Mouse (Mus musculus) liver, embryonic 14.5 days (tissue): ENCODE results near the gene Rdh8. TPM values are rescaled to one million over a fixed set of nuclear protein-coding genes. Genes with fewer than 3 reads are reported as not detected.

Experiments
- ATAC-seq: fragments of 200-750 bp; cut with Nextera tagmentation; 2 replicates; pipeline ENCODE4 v1.8.0; 2017; ENCODE audit warnings: moderate number of reproducible peaks, mild to moderate bottlenecking, moderate library complexity; ENCODE audit not compliant: insufficient read depth
- DNase-seq, 3 experiments: peaks; one replicate each; pipeline ENCODE4 v3.0.0-alpha.2; 2012 to 2013; ENCODE audit warnings: low read depth in 3 of 3, low spot score in 3 of 3
- H3K27ac ChIP-seq: fragments of 300-500 bp; sonication (generic); 2 replicates; pipeline ENCODE4 v1.5.1; 2014; ENCODE audit warnings: moderate library complexity, mild to moderate bottlenecking, control low read depth, inconsistent platforms
- H3K27me3 ChIP-seq: fragments of 300-500 bp; sonication (generic); 2 replicates; pipeline ENCODE4 v1.6.1; 2014; ENCODE audit warnings: mild to moderate bottlenecking, low read length, moderate library complexity; ENCODE audit not compliant: control insufficient read depth, insufficient read depth
- H3K36me3 ChIP-seq: fragments of 300-500 bp; sonication (generic); replicated peaks from 2 replicates; pipeline ENCODE4 v1.6.1; 2014; ENCODE audit warnings: low read depth; ENCODE audit not compliant: control insufficient read depth, insufficient read depth
- H3K4me1 ChIP-seq, 2 experiments: fragments of 200-500 bp in 1 of 2; fragments of 300-500 bp in 1 of 2; sonication (generic) in 1 of 2; replicated peaks; 2 replicates each; pipeline ENCODE4 v1.6.1; 2012 to 2014; ENCODE audit warnings: antibody characterized with exemption in 1 of 2, inconsistent platforms in 1 of 2, low read length in 1 of 2; ENCODE audit not compliant: control insufficient read depth in 2 of 2, insufficient read depth in 2 of 2
- H3K4me2 ChIP-seq: fragments of 300-500 bp; sonication (generic); 2 replicates; pipeline ENCODE4 v1.6.1; 2014; ENCODE audit warnings: low read depth, mild to moderate bottlenecking, control low read depth, moderate library complexity
- H3K4me3 ChIP-seq, 2 experiments: fragments of 200-500 bp in 1 of 2; fragments of 300-500 bp in 1 of 2; sonication (generic) in 1 of 2; 2 replicates each; pipeline ENCODE4 v1.5.1; 2012 to 2014; ENCODE audit warnings: low read depth in 2 of 2, low read length in 2 of 2, mild to moderate bottlenecking in 2 of 2, control low read depth in 1 of 2, inconsistent platforms in 1 of 2, moderate library complexity in 1 of 2; ENCODE audit not compliant: insufficient read depth in 1 of 2
- H3K9ac ChIP-seq: fragments of 300-500 bp; sonication (generic); replicated peaks from 2 replicates; pipeline ENCODE4 v1.6.1; 2014; ENCODE audit warnings: mild to moderate bottlenecking, control low read depth, moderate library complexity
- H3K9me3 ChIP-seq: fragments of 300-500 bp; sonication (generic); 2 replicates; pipeline ENCODE4 v1.6.1; 2016; ENCODE audit warnings: low read length, mixed read lengths; ENCODE audit not compliant: control insufficient read depth
- CTCF ChIP-seq: IDR thresholded peaks from 2 replicates; pipeline ENCODE4 v1.5.1; 2016; ENCODE audit warnings: antibody characterized with exemption, low read depth, control low read depth
- EP300 ChIP-seq: IDR thresholded peaks from 2 replicates; pipeline ENCODE4 v1.6.1; 2016; ENCODE audit warnings: antibody characterized with exemption, low read depth
- WGBS: fragments of 180-500 bp; shearing (Covaris S2); extraction: QIAGEN DNeasy Blood & Tissue Kit; methylation state at CpG from one replicate; pipeline ENCODE4 v1.1.7; 2014; ENCODE audit not compliant: insufficient replicate concordance; 5-methylcytosine and 5-hydroxymethylcytosine counted together
- polyA plus RNA-seq, 2 experiments: library from polyadenylated mRNA; depleted of rRNA in 1 of 2; stranded (reverse) in 1 of 2; unstranded in 1 of 2; fragments of >200 nt; fragmentation: Nextera tagmentation in 1 of 2; extraction: Ambion mirVana in 1 of 2; gene quantifications; 2 replicates each; pipeline versions ENCODE4 v1.2.1 to v1.2.3; 2012 to 2014

The Rdh8 gene
- polyA plus RNA-seq, 2 experiments = not detected

DNA sequence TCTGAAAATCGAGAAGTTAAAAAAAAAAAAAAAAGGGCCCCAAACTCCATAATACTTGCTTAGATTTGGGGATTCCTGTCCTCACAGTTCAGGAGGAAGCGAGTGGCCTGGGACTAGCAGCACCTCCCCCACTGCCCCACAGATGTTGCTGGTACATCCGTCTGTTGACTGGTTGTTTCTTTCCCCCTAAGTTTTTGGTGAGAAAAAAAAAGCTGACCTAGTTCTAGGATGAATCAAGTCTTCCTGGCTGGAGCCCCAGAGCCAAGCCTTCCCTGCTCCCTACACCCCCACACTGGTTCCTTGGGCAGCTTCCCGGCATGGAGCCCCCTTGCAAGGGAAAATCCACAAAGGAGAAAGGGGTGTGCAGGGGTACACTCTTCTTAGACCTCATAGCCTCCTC lies 8.0 kb upstream of the Rdh8 start:
- ATAC-seq (no peak), DNase-seq (no peak)
- Histone ChIP-seq H3K4me1 (no peaks in the 10 kb centered on the region), H3K9ac (no peak overlapping the region), H3K9me3 (no peaks in the 10 kb centered on the region), H3K36me3 (no peaks in the 10 kb centered on the region), H3K27me3 (no peaks in the 10 kb centered on the region; the same call in 1 of the 2 replicates), H3K4me3 (no peak overlapping the region), H3K27ac (no peak overlapping the region), H3K4me2 (no peak overlapping the region)
- WGBS = 25% methylated on average over 4 of the region's 4 CpGs
- no peak for TF ChIP-seq CTCF
- no peak for TF ChIP-seq EP300

GRCm38 (mm10) chr9:20810773-20811172 lies 7.5 kb upstream of the Rdh8 start:
- no peaks in the 10 kb centered on the region for H3K36me3 ChIP-seq
- H3K27me3 ChIP-seq = no peaks in the 10 kb centered on the region; the same call in 1 of the 2 replicates
- WGBS = 55% methylated on average over 1 of the region's 1 CpGs
- no peak overlapping the region for H3K9ac ChIP-seq
- no peaks in the 10 kb centered on the region for H3K4me1 ChIP-seq
- DNase-seq (no peak), ATAC-seq (no peak)
- H3K27ac ChIP-seq = no peak overlapping the region
- no peak for TF ChIP-seq EP300
- TF ChIP-seq CTCF = no peak
- H3K4me2 ChIP-seq = no peak overlapping the region
- H3K4me3 ChIP-seq = no peak overlapping the region
- H3K9me3 ChIP-seq = no peaks in the 10 kb centered on the region

GRCm38 (mm10) chr9:20812537-20813271 lies 5.6 kb upstream of the Rdh8 start:
- no peaks in the 10 kb centered on the region for H3K9me3 ChIP-seq
- no peak overlapping the region for H3K27ac ChIP-seq
- no peak overlapping the region for H3K9ac ChIP-seq
- TF ChIP-seq EP300 = no peak
- no peak for TF ChIP-seq CTCF
- no peaks in the 10 kb centered on the region for H3K4me1 ChIP-seq
- H3K36me3 ChIP-seq = no peaks in the 10 kb centered on the region
- WGBS = 11% methylated on average over 19 of the region's 19 CpGs
- H3K4me3 ChIP-seq = no peak overlapping the region
- ATAC-seq = no peak
- DNase-seq = peak in 1 of 3 experiments; percentile 9
- H3K4me2 ChIP-seq = no peak overlapping the region
- H3K27me3 ChIP-seq = no peaks in the 10 kb centered on the region; the same call in 1 of the 2 replicates

GRCm38 (mm10) chr9:20814521-20815272 lies 3.6 kb upstream of the Rdh8 start, which contains the start of gene Col5a3:
TSS of gene Col5a3 (minus strand) at chr9:20815067.
- no peak for ATAC-seq
- Histone ChIP-seq H3K4me3 (no peak within 1 kb of the TSS), H3K27me3 (no peaks in the 10 kb centered on the region; the same call in 1 of the 2 replicates), H3K36me3 (no peaks in the 10 kb centered on the region), H3K4me2 (no peak within 1 kb of the TSS; the same call in 1 of the 2 replicates), H3K9me3 (no peaks in the 10 kb centered on the region), H3K4me1 (no peaks in the 10 kb centered on the region), H3K27ac (no peak within 1 kb of the TSS), H3K9ac (no peak within 1 kb of the TSS)
- no peak for TF ChIP-seq CTCF
- no peak for TF ChIP-seq EP300
- 5% methylated on average over 28 of the region's 29 CpGs for WGBS
- no peak for DNase-seq

- H3K4me1 ChIP-seq = no peaks in the 10 kb centered on the region
- H3K27ac ChIP-seq = no peak overlapping the region
- no peak overlapping the region for H3K4me3 ChIP-seq
- ATAC-seq (no peak), DNase-seq (no peak)
- H3K9me3 ChIP-seq = no peaks in the 10 kb centered on the region
- TF ChIP-seq CTCF (no peak), EP300 (no peak)
- H3K4me2 ChIP-seq = no peak overlapping the region
- H3K9ac ChIP-seq = no peak overlapping the region
- H3K36me3 ChIP-seq = no peaks in the 10 kb centered on the region
- no peaks in the 10 kb centered on the region for H3K27me3 ChIP-seq
- WGBS = 61% methylated on average over 5 of the region's 5 CpGs
These were observed 1.7 kb downstream of the Rdh8 start for GRCm38 (mm10) chr9:20820001-20820400.
